Mouse (Mus musculus) megakaryocyte-erythroid progenitor cell, adult 5-6 weeks (primary cell): ENCODE measurements at regions not wholly inside any gene's neighbourhood (a gene's known extent, or its start where the extent isn't known, plus 50 kb on each side); places are given as distances from the start of the nearest gene placed in this dataset.

Experiments
- ATAC-seq: replicated peaks from 2 replicates; pipeline ENCODE4 v1.8.0; 2016; ENCODE audit warnings: mild to moderate bottlenecking, inconsistent platforms; ENCODE audit not compliant: severe bottlenecking, poor library complexity, low FRiP score, low TSS enrichment

DNA sequence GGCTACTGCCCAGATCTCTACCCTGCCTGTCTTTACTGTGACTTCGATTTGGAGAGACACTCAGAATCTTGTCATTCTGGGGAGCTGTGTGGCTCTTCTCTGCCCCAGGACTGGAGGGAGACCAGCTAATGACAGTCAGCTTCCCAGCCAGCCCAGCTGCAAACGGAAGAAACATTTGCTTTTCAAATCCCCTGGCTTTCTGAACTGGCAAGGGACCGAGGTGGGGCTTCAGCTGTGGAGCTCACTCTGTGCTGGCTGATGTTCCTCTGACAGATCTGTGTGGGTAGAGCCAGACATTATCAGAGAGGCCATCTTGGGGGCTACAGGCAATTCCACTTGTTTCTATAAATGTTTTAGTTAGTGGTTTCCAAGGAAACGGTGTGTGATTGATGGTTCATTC is 54.0 kb upstream of the Slc35f3 start:
- ATAC-seq: no peak
